Mouse (Mus musculus) megakaryocyte, embryonic 14.5 days (primary cell): Measurements from ENCODE around the gene Stk39.

Source experiments
- FLI1 ChIP-seq: IDR thresholded peaks from 2 replicates; pipeline ENCODE4 v1.6.1; 2012; ENCODE audit warnings: low read length, inconsistent platforms, mixed read lengths
- GATA1 ChIP-seq: IDR thresholded peaks from 3 replicates; pipeline ENCODE4 v1.6.1; 2012; ENCODE audit warnings: mixed read lengths, low read length, inconsistent platforms, borderline replicate concordance

- TF ChIP-seq GATA1 (no peak), FLI1 (no peak)
These were observed 128.3 kb downstream of the Stk39 start for GRCm38 (mm10) chr2:68343751-68344150.
